Mouse (Mus musculus) gastrocnemius, postnatal 10 days (tissue): ENCODE data around the gene Lsmem1. TPM values are rescaled to one million over a fixed set of nuclear protein-coding genes. Genes with fewer than 3 reads are reported as not detected.

Source experiments
- DNase-seq: peaks from one replicate; pipeline ENCODE4 v3.0.0; 2021; ENCODE audit warnings: mixed read lengths
- microRNA-seq, 2 experiments: library from miRNA; unstranded; fragments of <30 nt; microRNA quantifications; one replicate each; pipeline ENCODE4 v1.2.0; 2021
- total RNA-seq, 2 experiments: library from RNA; stranded (reverse); gene quantifications; 2 replicates each; pipeline ENCODE4 v1.2.3; 2021

The Lsmem1 gene
- total RNA-seq, 2 experiments from 2014 or later = 40.8 to 45.7 TPM

DNA sequence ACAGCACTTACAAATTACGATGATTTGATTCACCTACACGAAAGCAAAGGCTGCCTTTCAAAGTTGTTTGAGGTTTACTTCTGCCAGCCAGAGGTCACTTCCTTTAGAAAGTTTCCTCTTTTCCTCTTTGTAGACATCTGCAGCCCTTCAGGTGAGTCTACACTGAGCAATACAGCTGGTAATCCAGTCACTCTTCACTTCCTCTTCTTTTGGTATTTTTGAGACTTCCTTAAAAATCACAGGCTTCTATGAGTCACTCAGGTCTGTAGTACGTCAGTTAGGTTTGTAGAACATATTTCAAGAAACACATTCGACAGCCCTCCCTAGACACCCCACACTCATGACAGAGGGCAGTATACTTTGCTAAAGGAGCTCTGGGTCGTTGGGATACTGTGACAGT is 58.6 kb downstream of the Lsmem1 start:
- no peak for DNase-seq

DNA sequence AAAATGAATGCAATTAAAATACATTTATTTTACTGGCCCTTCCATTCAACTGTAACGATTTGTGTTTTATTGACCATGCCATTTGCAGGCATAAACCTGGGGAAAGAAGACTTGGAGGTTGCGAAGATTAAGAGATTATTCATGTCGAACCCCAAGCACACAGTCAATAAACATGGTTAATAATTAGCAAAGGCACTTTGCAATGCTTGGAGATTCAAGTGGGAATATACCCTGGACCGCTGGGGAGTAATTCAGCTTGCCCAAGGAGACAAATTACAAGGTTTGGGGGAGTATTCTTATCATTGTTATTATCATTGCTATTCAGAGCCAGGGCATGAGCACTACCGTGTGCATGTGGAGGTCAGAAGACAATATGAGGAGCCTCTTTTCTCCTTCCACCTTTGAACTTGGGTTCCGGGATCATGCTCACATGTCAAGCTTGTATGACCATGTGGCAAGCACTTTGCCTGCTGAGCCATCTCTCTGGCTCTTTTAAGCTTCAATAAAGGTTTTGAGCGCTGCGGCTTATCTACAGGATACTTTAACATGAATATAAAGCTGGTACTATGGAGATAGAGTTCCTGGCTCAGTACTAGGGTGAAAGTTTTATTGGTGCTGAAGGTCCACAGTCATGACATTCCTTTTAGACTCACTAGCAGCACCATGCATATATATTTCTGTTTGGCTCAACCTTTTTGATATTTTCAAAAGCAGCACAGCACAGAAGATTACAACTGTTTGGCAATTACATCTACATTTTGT is 59.6 kb downstream of the Lsmem1 start:
- DNase-seq = no peak

DNA sequence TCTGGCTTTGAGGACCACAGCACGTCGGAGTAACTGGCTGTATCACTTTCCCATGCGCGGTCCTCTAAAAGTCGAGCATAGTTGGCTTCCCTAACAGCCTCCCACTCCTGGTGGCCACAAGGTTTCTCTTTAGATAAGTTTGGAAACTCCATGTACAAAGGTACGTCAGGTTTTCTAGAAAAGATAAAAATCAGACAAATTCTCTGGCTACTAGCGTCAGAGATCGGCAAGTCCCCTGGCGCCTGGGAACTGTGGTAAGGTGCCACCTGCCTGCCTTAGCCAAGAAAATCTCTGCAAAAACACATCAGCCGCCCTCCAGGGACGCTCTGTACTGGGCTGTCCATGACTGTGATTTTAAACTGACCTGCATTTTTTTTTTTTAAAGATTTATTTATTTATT is 64.8 kb downstream of the Lsmem1 start:
- no peak for DNase-seq

DNA sequence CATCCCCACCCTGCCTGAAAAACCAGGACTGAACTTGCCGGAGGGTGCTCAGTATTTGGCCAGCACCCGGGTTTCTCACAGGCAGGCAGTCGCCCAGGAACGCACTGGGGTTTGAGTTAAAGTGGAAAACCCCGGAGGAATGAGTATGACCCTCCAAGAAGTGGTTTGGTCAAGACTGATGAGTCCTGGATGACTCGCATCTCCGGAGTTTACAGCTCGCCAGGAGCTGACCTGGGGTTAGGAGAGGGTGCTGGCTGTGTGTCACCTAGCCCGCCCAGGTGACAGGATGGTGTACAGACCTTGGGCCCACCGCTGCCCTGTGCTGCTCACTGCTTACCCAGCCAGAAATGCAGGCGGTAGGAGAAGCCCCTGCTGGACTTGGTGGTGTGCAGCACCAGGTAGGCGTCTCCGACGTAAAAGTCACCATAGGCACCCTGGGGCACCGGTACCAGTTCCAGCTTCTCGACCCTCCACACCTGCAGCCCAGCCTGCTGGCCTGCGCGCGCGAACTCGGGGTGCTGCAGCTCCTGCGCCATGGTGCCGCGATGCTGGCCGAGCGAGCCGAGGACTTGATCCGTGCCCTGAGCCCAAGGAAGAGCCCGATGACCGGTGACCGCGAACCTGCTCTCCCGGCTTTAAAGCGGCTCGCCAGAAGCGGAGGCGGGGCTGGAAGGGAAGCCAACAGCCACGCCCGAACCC is 65.6 kb downstream of the Lsmem1 start, which contains the start of gene Scin:
Gene Scin, minus strand, starts transcription at position 656 of the 699 bp plus-strand sequence.
- DNase-seq = no peak

DNA sequence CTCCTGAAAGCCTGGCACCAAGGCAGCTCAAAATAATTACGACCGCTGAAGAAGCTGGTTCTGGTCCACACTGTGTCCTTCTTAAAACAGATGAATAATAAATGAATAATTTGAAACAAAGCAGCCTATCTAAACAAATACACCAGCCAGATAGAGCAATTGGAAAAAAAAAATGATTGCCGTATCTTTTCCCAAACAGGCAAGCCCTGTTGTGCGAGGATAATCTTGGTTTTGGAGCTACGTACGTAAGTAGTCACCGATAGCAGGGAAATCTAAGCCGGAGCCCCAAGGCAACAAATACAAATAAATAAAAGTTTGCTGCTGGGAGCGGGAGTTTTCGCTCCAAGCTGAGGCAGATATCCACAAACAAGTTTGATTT is 66.1 kb downstream of the Lsmem1 start:
- no peak for DNase-seq

Small RNAs within 50 kb of the gene (microRNA-seq; reads per million reads assigned to microRNA genes)
- gene Mir1938 = 0.75 to 0.95 reads per million in 2 experiments

Other genes starting within 250 kb of the Lsmem1 start
- gene Arl4a, start 161.5 kb downstream of the Lsmem1 start, total RNA-seq = 10 to 100 TPM; 22.0 to 23.3 TPM
- gene Scin, start 65.3 kb downstream of the Lsmem1 start, total RNA-seq = 1 to 10 TPM in 1 of 2 experiments, under 1 TPM in 1; 0.82 to 1.3 TPM
- gene Ifrd1, start 49.0 kb upstream of the Lsmem1 start, total RNA-seq = 10 to 100 TPM; 78.5 to 81.5 TPM
- gene Zfp277, start 246.4 kb upstream of the Lsmem1 start, total RNA-seq = 10 to 100 TPM; 14.1 to 14.8 TPM
- 10 to 100 TPM; 21.6 to 29.7 TPM for gene Dock4, start 246.5 kb upstream of the Lsmem1 start, total RNA-seq